Mouse (Mus musculus): ENCODE results near the gene Ppm1l. TPM values are rescaled to one million over a fixed set of nuclear protein-coding genes. Genes with fewer than 3 reads are reported as not detected.

Gene Ppm1l
- polyA plus RNA-seq, 1 experiment = 11.4 TPM

DNA sequence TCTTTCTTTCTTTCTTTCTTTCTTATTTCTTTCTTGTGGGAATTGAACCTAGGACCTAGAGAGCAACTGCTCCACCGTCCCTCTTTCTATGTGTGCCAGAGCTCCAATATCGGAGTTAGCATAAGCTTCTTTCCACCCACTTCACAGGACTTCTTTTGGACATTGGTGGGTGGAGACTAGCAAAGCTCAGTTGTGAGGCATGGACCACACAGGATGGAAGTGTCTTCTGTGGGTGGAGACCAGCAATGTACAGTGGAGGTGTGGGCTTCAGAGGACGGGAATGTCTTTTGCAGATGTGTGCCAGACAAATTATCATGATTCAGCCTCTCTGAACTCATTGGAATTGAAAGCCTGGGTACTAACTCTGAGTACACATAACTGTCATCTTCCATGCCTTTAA is 180.5 kb downstream of the Ppm1l start:
- Histone ChIP-seq H3K4me3 (ENCODE audit: insufficient read depth, low read length) (no peak overlapping the region), H3K4me1 (ENCODE audit: control insufficient read depth, insufficient read depth, low read length) (no peaks in the 10 kb centered on the region), H3K27ac (ENCODE audit: insufficient read depth, low read length) (no peak overlapping the region)
- TF ChIP-seq POLR2A (IDR thresholded peaks at IDR 0.05; ENCODE audit: low read depth, low read length) (no peak), CTCF (IDR thresholded peaks at IDR 0.05; ENCODE audit: borderline replicate concordance, insufficient read depth, low read length) (no peak)

GRCm38 (mm10) chr3:69502009-69502408 is 185.3 kb downstream of the Ppm1l start:
- no peak for TF ChIP-seq CTCF (IDR thresholded peaks at IDR 0.05; ENCODE audit: borderline replicate concordance, insufficient read depth, low read length)
- TF ChIP-seq POLR2A (IDR thresholded peaks at IDR 0.05; ENCODE audit: low read depth, low read length) = no peak
- no peak overlapping the region for H3K27ac ChIP-seq (ENCODE audit: insufficient read depth, low read length)
- no peaks in the 10 kb centered on the region for H3K4me1 ChIP-seq (ENCODE audit: control insufficient read depth, insufficient read depth, low read length)
- H3K4me3 ChIP-seq (ENCODE audit: insufficient read depth, low read length) = no peak overlapping the region

GRCm38 (mm10) chr3:69502527-69502926 is 185.9 kb downstream of the Ppm1l start:
- Histone ChIP-seq H3K4me1 (ENCODE audit: control insufficient read depth, insufficient read depth, low read length) (no peaks in the 10 kb centered on the region), H3K27ac (ENCODE audit: insufficient read depth, low read length) (no peak overlapping the region), H3K4me3 (ENCODE audit: insufficient read depth, low read length) (no peak overlapping the region)
- no peak for TF ChIP-seq POLR2A (IDR thresholded peaks at IDR 0.05; ENCODE audit: low read depth, low read length)
- no peak for TF ChIP-seq CTCF (IDR thresholded peaks at IDR 0.05; ENCODE audit: borderline replicate concordance, insufficient read depth, low read length)

- TF ChIP-seq POLR2A (IDR thresholded peaks at IDR 0.05; ENCODE audit: low read depth, low read length) = no peak
- no peak for TF ChIP-seq CTCF (IDR thresholded peaks at IDR 0.05; ENCODE audit: borderline replicate concordance, insufficient read depth, low read length)
- H3K4me1 ChIP-seq (ENCODE audit: control insufficient read depth, insufficient read depth, low read length) = no peaks in the 10 kb centered on the region
Measured at GRCm38 (mm10) chr3:69505090-69505489, 188.4 kb downstream of the Ppm1l start.

GRCm38 (mm10) chr3:69506352-69506751 is 189.7 kb downstream of the Ppm1l start:
- Histone ChIP-seq H3K27ac (ENCODE audit: insufficient read depth, low read length) (no peak overlapping the region), H3K4me1 (ENCODE audit: control insufficient read depth, insufficient read depth, low read length) (no peaks in the 10 kb centered on the region), H3K4me3 (ENCODE audit: insufficient read depth, low read length) (no peak overlapping the region)
- no peak for TF ChIP-seq CTCF (IDR thresholded peaks at IDR 0.05; ENCODE audit: borderline replicate concordance, insufficient read depth, low read length)
- TF ChIP-seq POLR2A (IDR thresholded peaks at IDR 0.05; ENCODE audit: low read depth, low read length) = no peak

More at GRCm38 (mm10) chr3:69505090-69505489, 188.4 kb downstream of the Ppm1l start:
- Histone ChIP-seq H3K27ac (ENCODE audit: insufficient read depth, low read length) (no peak overlapping the region), H3K4me3 (ENCODE audit: insufficient read depth, low read length) (no peak overlapping the region)

GRCm38 (mm10) chr3:69509411-69509952 is 192.8 kb downstream of the Ppm1l start:
- Histone ChIP-seq H3K4me1 (ENCODE audit: control insufficient read depth, insufficient read depth, low read length) (no peaks in the 10 kb centered on the region), H3K27ac (ENCODE audit: insufficient read depth, low read length) (no peak overlapping the region), H3K4me3 (ENCODE audit: insufficient read depth, low read length) (no peak overlapping the region)
- TF ChIP-seq POLR2A (IDR thresholded peaks at IDR 0.05; ENCODE audit: low read depth, low read length) (no peak), CTCF (IDR thresholded peaks at IDR 0.05; ENCODE audit: borderline replicate concordance, insufficient read depth, low read length) (no peak)

GRCm38 (mm10) chr3:69511881-69512280 is 195.2 kb downstream of the Ppm1l start:
- no peaks in the 10 kb centered on the region; the same call in 1 of the 2 replicates for H3K4me1 ChIP-seq (ENCODE audit: control insufficient read depth, insufficient read depth, low read length)
- no peak overlapping the region for H3K4me3 ChIP-seq (ENCODE audit: insufficient read depth, low read length)
- no peak overlapping the region for H3K27ac ChIP-seq (ENCODE audit: insufficient read depth, low read length)
- TF ChIP-seq CTCF (IDR thresholded peaks at IDR 0.05; ENCODE audit: borderline replicate concordance, insufficient read depth, low read length) = no peak
- no peak for TF ChIP-seq POLR2A (IDR thresholded peaks at IDR 0.05; ENCODE audit: low read depth, low read length)

GRCm38 (mm10) chr3:69512402-69512801 is 195.7 kb downstream of the Ppm1l start:
- H3K27ac ChIP-seq (ENCODE audit: insufficient read depth, low read length) = no peak overlapping the region
- TF ChIP-seq POLR2A (IDR thresholded peaks at IDR 0.05; ENCODE audit: low read depth, low read length) (no peak), CTCF (IDR thresholded peaks at IDR 0.05; ENCODE audit: borderline replicate concordance, insufficient read depth, low read length) (no peak)
- no peaks in the 10 kb centered on the region; the same call in 1 of the 2 replicates for H3K4me1 ChIP-seq (ENCODE audit: control insufficient read depth, insufficient read depth, low read length)
- H3K4me3 ChIP-seq (ENCODE audit: insufficient read depth, low read length) = no peak overlapping the region

DNA sequence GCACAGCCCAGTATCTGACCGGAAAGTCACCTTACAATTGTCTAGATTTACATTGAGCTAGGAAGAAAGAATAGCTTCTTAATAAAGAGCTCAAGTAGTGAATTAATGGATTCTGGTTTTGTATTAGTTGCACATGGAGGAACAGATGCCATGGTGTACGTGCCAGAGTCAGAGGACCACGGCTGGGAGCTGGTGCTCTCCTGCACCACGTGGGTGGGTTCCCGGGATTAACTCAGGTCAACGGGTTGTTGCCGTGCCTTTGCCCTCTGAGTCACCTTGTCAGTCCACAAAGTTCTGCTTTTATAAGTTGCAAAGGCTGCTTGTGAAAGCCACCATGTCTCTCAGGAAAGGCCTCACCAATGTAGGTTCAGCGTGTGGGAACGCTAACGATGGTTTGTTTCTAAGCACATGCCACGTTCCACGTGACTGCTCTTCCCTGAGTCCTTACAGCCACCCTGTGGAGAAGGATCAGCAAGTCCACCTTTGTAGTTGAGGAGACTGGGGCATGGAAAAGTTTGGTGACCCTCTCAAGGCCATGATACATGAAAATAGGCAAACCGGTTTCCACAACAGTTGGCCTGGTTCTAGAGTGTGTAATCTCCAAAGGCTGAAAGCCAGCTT is 199.2 kb downstream of the Ppm1l start:
- Histone ChIP-seq H3K4me1 (ENCODE audit: control insufficient read depth, insufficient read depth, low read length) (peaks cover 6% of the 10 kb centered on the region), H3K4me3 (ENCODE audit: insufficient read depth, low read length) (no peak overlapping the region), H3K27ac (ENCODE audit: insufficient read depth, low read length) (no peak overlapping the region)
- TF ChIP-seq CTCF (IDR thresholded peaks at IDR 0.05; ENCODE audit: borderline replicate concordance, insufficient read depth, low read length) (no peak), POLR2A (IDR thresholded peaks at IDR 0.05; ENCODE audit: low read depth, low read length) (no peak)

DNA sequence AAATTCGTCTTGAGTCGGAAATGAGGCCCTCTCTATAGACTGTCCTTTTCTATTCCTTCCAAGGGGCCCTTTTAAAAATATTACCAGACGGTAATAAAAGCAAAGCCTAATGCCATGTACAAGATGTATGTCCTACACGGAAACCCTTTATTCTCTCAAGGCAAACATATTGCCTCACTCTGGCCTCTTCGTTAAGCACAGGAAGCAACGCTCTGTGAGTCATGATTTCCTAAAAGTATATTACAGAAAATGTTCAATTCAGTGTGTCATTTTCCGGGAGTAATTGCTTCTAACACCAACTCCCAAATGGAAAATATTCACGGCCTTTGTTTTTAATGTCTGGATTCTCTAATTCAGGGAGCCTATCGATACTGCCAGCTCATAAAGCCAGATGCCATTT is 202.5 kb downstream of the Ppm1l start:
- peaks cover 6% of the 10 kb centered on the region for H3K4me1 ChIP-seq (ENCODE audit: control insufficient read depth, insufficient read depth, low read length)
- no peak for TF ChIP-seq POLR2A (IDR thresholded peaks at IDR 0.05; ENCODE audit: low read depth, low read length)
- no peak for TF ChIP-seq CTCF (IDR thresholded peaks at IDR 0.05; ENCODE audit: borderline replicate concordance, insufficient read depth, low read length)
- H3K27ac ChIP-seq (ENCODE audit: insufficient read depth, low read length) = peak overlapping the region; percentile 83
- no peak overlapping the region for H3K4me3 ChIP-seq (ENCODE audit: insufficient read depth, low read length)
